Mouse (Mus musculus): Measurements from ENCODE around the gene BC052040. TPM values are rescaled to one million over a fixed set of nuclear protein-coding genes. Genes with fewer than 3 reads are reported as not detected.

Gene BC052040
- polyA plus RNA-seq, 1 experiment from 2014 or later = 14.8 TPM

DNA sequence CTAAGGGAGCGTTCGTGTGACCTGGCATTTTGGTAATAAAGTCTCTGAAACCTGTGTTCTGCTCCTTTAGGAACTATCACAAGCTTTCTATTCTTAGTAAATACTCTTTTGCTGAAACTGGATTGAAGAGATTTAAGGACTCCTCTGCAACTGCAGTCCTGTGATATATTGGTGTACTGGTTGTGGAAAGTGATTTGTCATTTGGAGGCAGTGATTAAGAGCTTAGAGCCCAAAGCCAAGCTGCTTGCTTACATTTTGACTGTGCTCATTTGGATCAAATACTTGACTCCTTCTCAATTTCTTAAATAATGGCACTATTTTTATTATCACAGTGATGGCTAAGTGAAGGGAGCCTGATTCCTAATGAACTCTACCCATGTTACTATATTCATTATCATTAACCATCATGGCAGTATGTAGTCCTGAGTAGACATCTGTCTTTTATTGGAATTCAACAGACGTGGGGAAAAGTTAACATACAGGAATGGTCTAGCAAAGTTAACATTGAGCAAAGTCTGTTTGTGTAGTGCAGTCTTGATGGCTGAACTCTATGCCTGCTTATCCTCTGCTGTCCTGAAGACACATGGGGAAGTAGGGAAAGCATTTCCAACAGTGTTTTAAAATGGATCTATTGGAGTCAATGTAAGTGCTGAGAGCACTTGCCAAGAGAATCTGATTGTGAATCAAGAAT lies 32.5 kb downstream of the BC052040 start:
- H3K4me1 ChIP-seq (ENCODE audit: control insufficient read depth, insufficient read depth, low read length) = no peaks in the 10 kb centered on the region
- H3K9ac ChIP-seq (ENCODE audit: low read depth, low read length) = no peak overlapping the region
- no peak overlapping the region for H3K27ac ChIP-seq (ENCODE audit: low read length)
- H3K4me3 ChIP-seq (ENCODE audit: low read length) = no peak overlapping the region
- H3K27me3 ChIP-seq (replicated peaks; ENCODE audit: control insufficient read depth, insufficient read depth, low read length) = no peaks in the 10 kb centered on the region
- 67% methylated on average over 3 of the region's 3 CpGs for WGBS
- no peaks in the 10 kb centered on the region for H3K9me3 ChIP-seq (ENCODE audit: control insufficient read depth, low read length)
- H3K4me2 ChIP-seq (ENCODE audit: low read depth, low read length) = no peak overlapping the region
- H3K36me3 ChIP-seq (ENCODE audit: control insufficient read depth, insufficient read depth, low read length) = no peaks in the 10 kb centered on the region
- ATAC-seq = peak; percentile 56

DNA sequence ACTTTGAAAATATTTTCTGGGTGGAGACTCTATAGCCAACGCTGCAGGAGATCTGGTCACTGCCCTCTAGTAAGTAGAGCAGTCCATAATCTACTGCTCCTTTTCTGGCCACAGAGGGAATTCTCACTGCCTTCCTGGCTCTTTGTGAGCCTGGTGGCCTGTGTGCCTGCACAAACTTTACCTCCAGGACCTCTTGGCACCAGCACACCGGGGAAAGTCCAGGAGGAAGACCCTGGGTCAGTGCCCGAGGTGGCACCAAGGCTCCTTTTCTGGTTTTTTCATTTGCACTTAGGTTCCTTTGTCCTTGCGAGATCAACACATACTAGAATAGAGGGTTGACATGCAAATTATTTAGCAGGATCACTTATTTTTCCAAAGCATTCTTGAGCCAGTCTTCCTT lies 47.0 kb downstream of the BC052040 start:
- Histone ChIP-seq H3K4me2 (ENCODE audit: low read depth, low read length) (no peak overlapping the region), H3K4me3 (ENCODE audit: low read length) (no peak overlapping the region), H3K27ac (ENCODE audit: low read length) (no peak overlapping the region), H3K4me1 (ENCODE audit: control insufficient read depth, insufficient read depth, low read length) (no peaks in the 10 kb centered on the region), H3K9ac (ENCODE audit: low read depth, low read length) (no peak overlapping the region), H3K36me3 (ENCODE audit: control insufficient read depth, insufficient read depth, low read length) (no peaks in the 10 kb centered on the region), H3K27me3 (replicated peaks; ENCODE audit: control insufficient read depth, insufficient read depth, low read length) (no peaks in the 10 kb centered on the region), H3K9me3 (ENCODE audit: control insufficient read depth, low read length) (no peaks in the 10 kb centered on the region)
- whole genome bisulfite sequencing = 86% methylated on average over 4 of the region's 4 CpGs
- ATAC-seq = no peak

DNA sequence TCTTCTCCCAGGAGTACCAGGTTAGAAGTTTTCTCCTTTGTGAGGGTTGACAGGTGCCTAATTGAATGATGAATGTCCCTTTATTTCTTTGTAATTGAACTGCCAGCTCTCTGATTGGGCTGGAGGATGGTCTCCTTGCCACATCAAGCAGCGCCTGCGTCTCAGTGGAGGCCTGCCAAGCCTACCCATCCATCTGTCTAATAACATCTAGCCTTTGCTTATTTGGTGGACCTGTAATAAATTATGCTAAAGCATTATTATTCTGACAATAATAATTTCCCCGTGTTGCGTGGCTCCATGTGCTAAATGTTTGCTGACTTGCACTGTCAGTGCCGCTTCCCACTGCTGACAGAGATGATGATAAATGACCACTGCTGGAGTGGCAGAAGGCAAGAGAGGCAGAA lies 49.5 kb downstream of the BC052040 start:
- no peak for ATAC-seq
- no peak overlapping the region for H3K4me2 ChIP-seq (ENCODE audit: low read depth, low read length)
- no peak overlapping the region for H3K9ac ChIP-seq (ENCODE audit: low read depth, low read length)
- H3K27ac ChIP-seq (ENCODE audit: low read length) = no peak overlapping the region
- peaks cover 3% of the 10 kb centered on the region; the same call in 1 of the 2 replicates for H3K36me3 ChIP-seq (ENCODE audit: control insufficient read depth, insufficient read depth, low read length)
- H3K4me3 ChIP-seq (ENCODE audit: low read length) = no peak overlapping the region
- no peaks in the 10 kb centered on the region for H3K4me1 ChIP-seq (ENCODE audit: control insufficient read depth, insufficient read depth, low read length)
- 69% methylated on average over 5 of the region's 5 CpGs for WGBS
- H3K27me3 ChIP-seq (replicated peaks; ENCODE audit: control insufficient read depth, insufficient read depth, low read length) = no peaks in the 10 kb centered on the region
- H3K9me3 ChIP-seq (ENCODE audit: control insufficient read depth, low read length) = no peaks in the 10 kb centered on the region

DNA sequence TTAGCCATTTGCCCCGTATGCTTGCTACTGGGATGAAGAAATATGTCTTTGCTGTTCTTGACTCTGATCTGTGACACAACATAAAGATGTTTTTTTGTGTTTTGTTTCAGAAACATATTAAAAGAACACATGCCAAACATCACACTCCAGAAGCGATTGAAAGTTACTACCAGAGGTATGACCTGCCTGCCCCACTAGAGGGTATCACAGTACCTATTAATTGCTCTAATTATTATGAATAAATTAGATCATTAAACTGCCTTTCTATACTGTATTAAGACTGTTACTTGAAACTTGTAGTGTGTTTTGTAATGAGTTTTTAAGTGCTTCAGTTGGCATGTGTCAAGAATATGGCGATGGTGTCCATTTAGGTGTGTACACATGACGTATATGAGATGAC lies 50.3 kb downstream of the BC052040 start:
- Histone ChIP-seq H3K4me2 (ENCODE audit: low read depth, low read length) (no peak overlapping the region), H3K9ac (ENCODE audit: low read depth, low read length) (no peak overlapping the region), H3K36me3 (ENCODE audit: control insufficient read depth, insufficient read depth, low read length) (peaks cover 3% of the 10 kb centered on the region; the same call in 1 of the 2 replicates), H3K4me1 (ENCODE audit: control insufficient read depth, insufficient read depth, low read length) (no peaks in the 10 kb centered on the region), H3K4me3 (ENCODE audit: low read length) (no peak overlapping the region), H3K27ac (ENCODE audit: low read length) (no peak overlapping the region), H3K9me3 (ENCODE audit: control insufficient read depth, low read length) (no peaks in the 10 kb centered on the region), H3K27me3 (replicated peaks; ENCODE audit: control insufficient read depth, insufficient read depth, low read length) (no peaks in the 10 kb centered on the region)
- ATAC-seq = no peak
- WGBS = 89% methylated on average over 4 of the region's 4 CpGs

DNA sequence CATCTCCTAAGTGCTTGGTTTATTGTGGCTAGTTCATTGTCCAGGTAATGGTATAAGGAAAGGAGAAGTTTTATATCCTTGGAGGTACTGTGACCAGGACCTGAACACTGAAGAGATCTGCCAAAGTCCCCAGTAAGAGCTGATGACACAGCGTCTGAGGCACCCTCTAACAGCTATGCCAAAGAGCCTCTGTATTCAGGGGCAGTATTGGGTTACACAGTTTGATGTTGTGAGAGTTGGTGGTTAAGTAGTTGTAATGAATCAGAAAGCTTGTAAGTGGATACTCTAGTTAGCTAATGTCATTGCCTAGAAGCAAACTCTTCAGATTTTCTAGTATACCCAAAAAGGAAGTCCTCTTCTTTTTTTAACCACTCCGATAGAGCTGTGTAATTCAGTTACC lies 68.7 kb downstream of the BC052040 start:
- Histone ChIP-seq H3K36me3 (ENCODE audit: control insufficient read depth, insufficient read depth, low read length) (no peaks in the 10 kb centered on the region), H3K4me3 (ENCODE audit: low read length) (no peak overlapping the region), H3K27ac (ENCODE audit: low read length) (no peak overlapping the region), H3K27me3 (replicated peaks; ENCODE audit: control insufficient read depth, insufficient read depth, low read length) (no peaks in the 10 kb centered on the region), H3K4me1 (ENCODE audit: control insufficient read depth, insufficient read depth, low read length) (no peaks in the 10 kb centered on the region), H3K4me2 (ENCODE audit: low read depth, low read length) (no peak overlapping the region), H3K9me3 (ENCODE audit: control insufficient read depth, low read length) (no peaks in the 10 kb centered on the region), H3K9ac (ENCODE audit: low read depth, low read length) (no peak overlapping the region)
- no peak for ATAC-seq
- WGBS = 93% methylated on average over 2 of the region's 2 CpGs

DNA sequence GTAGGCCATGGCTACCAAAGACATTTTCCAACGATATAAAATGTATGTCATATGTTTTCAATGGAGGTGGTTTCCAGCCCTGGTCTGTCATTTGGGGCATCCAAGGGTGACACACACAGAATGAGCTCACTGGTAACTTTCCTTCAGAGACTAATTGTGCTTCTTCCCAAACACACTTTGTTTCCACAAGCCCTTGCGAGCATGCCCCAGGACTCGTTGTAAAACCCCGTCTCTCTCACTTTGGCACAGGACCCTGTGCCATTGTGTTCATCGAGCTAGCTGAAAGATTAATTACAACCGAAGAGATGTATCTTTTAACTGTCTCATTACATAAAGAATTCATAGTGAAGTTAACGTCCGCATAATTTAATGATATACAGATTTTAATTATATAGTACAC lies 78.2 kb downstream of the BC052040 start:
- H3K27ac ChIP-seq (ENCODE audit: low read length) = no peak overlapping the region
- H3K4me1 ChIP-seq (ENCODE audit: control insufficient read depth, insufficient read depth, low read length) = no peaks in the 10 kb centered on the region
- 82% methylated on average over 8 of the region's 8 CpGs for WGBS
- H3K27me3 ChIP-seq (replicated peaks; ENCODE audit: control insufficient read depth, insufficient read depth, low read length) = no peaks in the 10 kb centered on the region
- no peak for ATAC-seq
- H3K4me2 ChIP-seq (ENCODE audit: low read depth, low read length) = no peak overlapping the region
- H3K9me3 ChIP-seq (ENCODE audit: control insufficient read depth, low read length) = no peaks in the 10 kb centered on the region
- no peak overlapping the region for H3K4me3 ChIP-seq (ENCODE audit: low read length)
- no peaks in the 10 kb centered on the region for H3K36me3 ChIP-seq (ENCODE audit: control insufficient read depth, insufficient read depth, low read length)
- no peak overlapping the region for H3K9ac ChIP-seq (ENCODE audit: low read depth, low read length)

DNA sequence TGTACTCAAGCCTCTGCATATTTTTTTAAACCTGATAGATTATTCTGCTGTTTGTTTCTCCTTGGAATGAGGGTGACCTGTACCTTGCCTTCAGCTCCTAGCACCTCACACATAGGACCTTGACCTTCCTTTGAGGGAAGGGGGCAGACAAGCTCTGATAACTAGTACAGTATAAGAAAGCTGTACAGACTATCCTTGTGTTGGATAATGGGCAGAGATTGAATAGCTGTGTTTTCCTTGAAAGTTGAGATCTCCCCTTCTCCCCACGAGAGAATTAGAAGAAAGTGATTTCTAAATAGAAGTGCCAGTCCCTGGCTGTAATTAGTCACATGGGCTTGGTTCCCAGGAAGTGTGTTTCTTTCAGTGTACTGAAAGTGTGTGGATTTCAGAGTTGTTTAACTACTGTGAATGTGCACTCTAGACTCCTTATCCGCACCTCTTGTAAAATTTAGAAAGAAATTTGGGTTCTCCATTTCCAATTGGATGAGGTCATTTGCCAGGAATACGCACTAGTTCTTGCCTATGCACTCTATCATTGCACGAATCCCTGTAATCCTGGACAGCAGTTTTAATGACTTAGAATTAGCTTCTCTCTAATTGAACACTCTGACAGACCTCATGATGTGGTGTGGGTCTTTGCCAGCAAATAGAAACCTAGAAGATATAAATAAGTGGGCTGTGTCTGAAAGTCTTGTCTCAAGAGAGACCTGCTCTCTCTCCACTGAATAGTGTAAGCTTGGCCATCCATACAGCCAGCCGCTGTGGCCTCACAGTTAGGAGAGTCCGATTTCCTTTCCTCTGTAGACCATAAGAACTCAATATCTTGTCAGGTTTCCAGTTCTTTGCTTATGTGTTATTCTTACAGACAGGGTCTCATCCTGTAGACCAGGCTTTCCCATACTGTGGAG lies 79.0 kb downstream of the BC052040 start:
- no peaks in the 10 kb centered on the region for H3K27me3 ChIP-seq (replicated peaks; ENCODE audit: control insufficient read depth, insufficient read depth, low read length)
- no peaks in the 10 kb centered on the region for H3K9me3 ChIP-seq (ENCODE audit: control insufficient read depth, low read length)
- H3K36me3 ChIP-seq (ENCODE audit: control insufficient read depth, insufficient read depth, low read length) = no peaks in the 10 kb centered on the region
- no peak overlapping the region for H3K4me2 ChIP-seq (ENCODE audit: low read depth, low read length)
- H3K27ac ChIP-seq (ENCODE audit: low read length) = no peak overlapping the region
- 84% methylated on average over 6 of the region's 6 CpGs for WGBS
- no peak overlapping the region for H3K4me3 ChIP-seq (ENCODE audit: low read length)
- no peak for ATAC-seq
- H3K9ac ChIP-seq (ENCODE audit: low read depth, low read length) = no peak overlapping the region
- no peaks in the 10 kb centered on the region for H3K4me1 ChIP-seq (ENCODE audit: control insufficient read depth, insufficient read depth, low read length)

DNA sequence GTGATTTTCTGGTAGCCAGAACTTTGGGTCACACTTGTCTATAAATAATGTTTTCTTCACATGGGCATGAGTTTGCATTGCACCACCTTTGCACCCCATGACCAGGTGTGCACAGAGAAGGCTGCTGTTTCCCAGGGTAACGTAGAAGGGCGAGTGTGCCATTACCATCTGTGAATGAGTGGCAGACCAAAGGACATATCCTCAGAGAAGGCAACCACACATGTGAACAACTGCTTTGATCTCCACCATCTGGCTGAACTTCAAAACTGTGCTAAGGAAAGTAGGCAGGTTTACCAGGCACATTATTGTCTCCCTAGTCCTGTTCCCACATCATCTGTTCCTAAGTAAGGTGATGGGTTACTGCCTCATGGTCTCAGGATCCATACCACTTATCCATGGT lies 86.0 kb downstream of the BC052040 start:
- H3K27me3 ChIP-seq (replicated peaks; ENCODE audit: control insufficient read depth, insufficient read depth, low read length) = no peaks in the 10 kb centered on the region
- ATAC-seq = no peak
- H3K4me2 ChIP-seq (ENCODE audit: low read depth, low read length) = no peak overlapping the region
- no peaks in the 10 kb centered on the region for H3K4me1 ChIP-seq (ENCODE audit: control insufficient read depth, insufficient read depth, low read length)
- no peak overlapping the region for H3K4me3 ChIP-seq (ENCODE audit: low read length)
- H3K9ac ChIP-seq (ENCODE audit: low read depth, low read length) = no peak overlapping the region
- no peaks in the 10 kb centered on the region for H3K9me3 ChIP-seq (ENCODE audit: control insufficient read depth, low read length)
- no peaks in the 10 kb centered on the region for H3K36me3 ChIP-seq (ENCODE audit: control insufficient read depth, insufficient read depth, low read length)
- H3K27ac ChIP-seq (ENCODE audit: low read length) = no peak overlapping the region
- WGBS = 77% methylated on average over 2 of the region's 2 CpGs

DNA sequence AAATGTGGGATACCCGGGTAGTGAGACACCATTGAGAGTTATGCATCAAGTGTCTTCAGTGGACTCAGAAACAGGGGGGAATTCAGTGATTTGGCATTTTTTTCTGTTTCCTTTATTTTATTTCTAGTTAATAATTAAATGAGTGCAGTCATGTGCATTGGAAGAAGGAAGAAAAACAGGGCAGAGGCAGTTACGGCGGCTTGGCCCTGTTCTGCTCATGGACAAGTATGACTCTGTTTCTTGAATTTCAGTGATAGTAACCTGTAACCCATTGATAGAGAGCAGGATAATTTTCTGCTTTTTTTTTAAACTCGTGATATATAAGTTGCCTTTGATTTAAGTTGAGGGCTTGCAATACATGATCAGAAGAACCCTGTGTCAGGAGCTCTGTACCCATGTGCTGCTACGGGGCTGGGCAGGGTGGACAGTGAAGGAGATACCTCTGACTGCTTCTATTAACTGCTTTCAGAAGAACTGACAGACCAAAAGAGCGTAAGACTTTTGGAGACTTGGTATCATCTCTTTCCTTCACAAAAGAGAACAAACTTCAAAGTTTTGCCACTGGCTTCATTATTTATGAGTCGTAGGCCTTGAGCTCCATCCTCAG lies 91.6 kb downstream of the BC052040 start:
- Histone ChIP-seq H3K27ac (ENCODE audit: low read length) (no peak overlapping the region), H3K9ac (ENCODE audit: low read depth, low read length) (no peak overlapping the region), H3K27me3 (replicated peaks; ENCODE audit: control insufficient read depth, insufficient read depth, low read length) (no peaks in the 10 kb centered on the region), H3K36me3 (ENCODE audit: control insufficient read depth, insufficient read depth, low read length) (no peaks in the 10 kb centered on the region), H3K4me2 (ENCODE audit: low read depth, low read length) (no peak overlapping the region), H3K4me3 (ENCODE audit: low read length) (no peak overlapping the region), H3K4me1 (ENCODE audit: control insufficient read depth, insufficient read depth, low read length) (no peaks in the 10 kb centered on the region), H3K9me3 (ENCODE audit: control insufficient read depth, low read length) (no peaks in the 10 kb centered on the region)
- ATAC-seq = no peak
- 86% methylated on average over 7 of the region's 7 CpGs for WGBS
